Mouse (Mus musculus): ENCODE measurements at regions not wholly inside any gene's neighbourhood (a gene's known extent, or its start where the extent isn't known, plus 50 kb on each side); places are given as distances from the start of the nearest gene placed in this dataset.

DNA sequence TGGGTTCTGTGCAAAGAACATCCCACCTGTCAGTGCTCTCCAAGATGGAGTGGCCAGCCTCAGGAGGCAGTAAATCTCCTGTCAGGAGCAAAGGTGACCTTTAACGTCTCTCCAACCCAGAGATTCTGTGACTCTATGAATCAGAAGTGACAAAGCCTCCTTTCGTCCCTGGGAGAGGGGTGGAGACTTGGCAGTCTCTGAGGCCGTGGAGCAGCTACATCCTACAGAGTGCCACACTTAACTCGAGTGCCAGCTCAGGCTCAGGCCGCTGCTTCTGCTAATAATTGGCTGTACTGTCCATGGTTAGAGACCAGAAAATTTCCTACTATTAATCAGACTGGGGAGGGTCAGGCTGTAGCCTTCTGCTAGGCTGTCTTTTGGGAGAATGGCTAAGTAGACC, 290.0 kb upstream of the Gjb5 start:
- no peak for TF ChIP-seq CTCF (IDR thresholded peaks at IDR 0.05)
- TF ChIP-seq EP300 (IDR thresholded peaks at IDR 0.05) = no peak

Data from lung, postnatal 0 days (tissue).